Mouse (Mus musculus) thymus, postnatal 0 days (tissue): ENCODE results near the gene Fam129a. TPM values are rescaled to one million over a fixed set of nuclear protein-coding genes. Genes with fewer than 3 reads are reported as not detected.

ENCODE experiments used
- DNase-seq: peaks from one replicate; pipeline ENCODE4 v3.0.0-alpha.2; 2015; ENCODE audit warnings: low spot score
- polyA plus RNA-seq: library from polyadenylated mRNA; unstranded; fragments of >200 nt; fragmentation: Nextera tagmentation; extraction: Ambion mirVana; gene quantifications from 2 replicates; pipeline ENCODE4 v1.2.1, GENCODE M21; 2015

Fam129a gene
- polyA plus RNA-seq: 10.9 and 12.6 TPM in 2 replicates

GRCm38 (mm10) chr1:151570981-151571837 lies at the start of gene Fam129a:
TSS of gene Fam129a (plus strand) at chr1:151571186.
- DNase-seq: peak; percentile 31

GRCm38 (mm10) chr1:151526701-151527100 lies 44.3 kb upstream of the Fam129a start:
- DNase-seq: no peak

GRCm38 (mm10) chr1:151543796-151544477 lies 27.0 kb upstream of the Fam129a start:
- DNase-seq: no peak

GRCm38 (mm10) chr1:151544581-151544980 lies 26.4 kb upstream of the Fam129a start:
- no peak for DNase-seq

GRCm38 (mm10) chr1:151545571-151545970 lies 25.4 kb upstream of the Fam129a start:
- DNase-seq: no peak

GRCm38 (mm10) chr1:151548896-151549610 lies 21.9 kb upstream of the Fam129a start:
- no peak for DNase-seq

GRCm38 (mm10) chr1:151549794-151550193 lies 21.2 kb upstream of the Fam129a start:
- DNase-seq: no peak

GRCm38 (mm10) chr1:151550587-151551479 lies 20.2 kb upstream of the Fam129a start:
- no peak for DNase-seq

- DNase-seq: no peak
Measured at GRCm38 (mm10) chr1:151560536-151560935, 10.4 kb upstream of the Fam129a start.

GRCm38 (mm10) chr1:151563401-151563800 lies 7.6 kb upstream of the Fam129a start:
- no peak for DNase-seq

- DNase-seq: no peak
Measured at GRCm38 (mm10) chr1:151563893-151564292, 7.1 kb upstream of the Fam129a start.

- peak; percentile 53 for DNase-seq
Measured at GRCm38 (mm10) chr1:151564377-151564776, 6.6 kb upstream of the Fam129a start.

GRCm38 (mm10) chr1:151568682-151569081 lies 2.3 kb upstream of the Fam129a start:
- DNase-seq: no peak

GRCm38 (mm10) chr1:151571838-151572578 lies 1.0 kb downstream of the Fam129a start:
- no peak for DNase-seq

- no peak for DNase-seq
Measured at GRCm38 (mm10) chr1:151572601-151573320, 1.8 kb downstream of the Fam129a start.

GRCm38 (mm10) chr1:151580200-151580982 lies 9.4 kb downstream of the Fam129a start:
- DNase-seq: no peak

- no peak for DNase-seq
Measured at GRCm38 (mm10) chr1:151581454-151581853, 10.5 kb downstream of the Fam129a start.

- DNase-seq: no peak
Measured at GRCm38 (mm10) chr1:151581977-151582376, 11.0 kb downstream of the Fam129a start.
